Mouse (Mus musculus): ENCODE data around the gene 5530401A14Rik. TPM values are rescaled to one million over a fixed set of nuclear protein-coding genes. Genes with fewer than 3 reads are reported as not detected.

Gene 5530401A14Rik
- polyA plus RNA-seq, 1 experiment from 2014 or later: not detected

DNA sequence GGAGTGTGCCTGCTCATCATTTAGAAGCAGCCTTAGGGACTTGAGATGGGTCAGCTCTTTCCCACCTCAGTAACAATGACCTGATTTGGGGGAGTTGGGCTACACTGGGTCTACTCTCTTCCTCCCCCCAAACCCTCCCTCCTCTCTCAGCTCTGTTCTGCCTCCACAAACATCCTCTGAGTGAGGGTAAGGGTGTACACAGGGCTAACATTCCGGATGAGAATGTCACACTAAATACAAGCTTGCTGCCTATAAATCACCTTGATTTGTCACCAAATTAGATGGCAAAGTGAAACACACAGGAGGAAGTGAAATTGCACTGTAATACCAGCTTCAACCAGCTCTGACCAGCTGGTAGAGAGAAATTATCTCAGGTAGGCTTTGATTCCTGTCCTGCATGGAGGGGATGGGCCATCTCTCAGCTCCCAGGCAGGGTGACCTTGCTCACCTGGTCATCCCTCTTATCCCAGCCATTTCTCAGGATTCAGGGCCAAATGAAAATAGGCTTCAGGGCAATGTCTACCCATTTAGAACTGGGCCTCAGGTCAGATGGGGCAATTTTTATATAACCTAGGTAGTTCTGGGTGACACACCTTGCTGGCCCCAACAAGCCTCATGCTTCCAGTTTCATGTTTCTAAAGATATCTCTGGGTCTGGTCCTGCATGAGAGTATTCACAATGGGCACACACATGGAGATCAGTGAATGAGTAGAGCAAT, 12.5 kb upstream of the 5530401A14Rik start:
- no peaks in the 10 kb centered on the region for H3K4me1 ChIP-seq (replicated peaks; ENCODE audit: control insufficient read depth, insufficient read depth, low read length)
- H3K27ac ChIP-seq (ENCODE audit: low read depth, low read length): no peak overlapping the region
- H3K36me3 ChIP-seq (ENCODE audit: control insufficient read depth, insufficient read depth, low read length): no peaks in the 10 kb centered on the region
- no peak overlapping the region for H3K4me3 ChIP-seq (ENCODE audit: low read depth, low read length)
- H3K9me3 ChIP-seq (ENCODE audit: control insufficient read depth, low read length): no peaks in the 10 kb centered on the region
- H3K4me2 ChIP-seq (ENCODE audit: low read depth, low read length, severe bottlenecking): no peak overlapping the region
- H3K27me3 ChIP-seq (ENCODE audit: control insufficient read depth, insufficient read depth, low read length): no peaks in the 10 kb centered on the region
- WGBS: 80% methylated on average over 1 of the region's 1 CpGs
- DNase-seq (ENCODE audit: low spot score) (no peak), ATAC-seq (replicated peaks; ENCODE audit: low FRiP score) (no peak)
- no peak overlapping the region for H3K9ac ChIP-seq (ENCODE audit: low read length)

DNA sequence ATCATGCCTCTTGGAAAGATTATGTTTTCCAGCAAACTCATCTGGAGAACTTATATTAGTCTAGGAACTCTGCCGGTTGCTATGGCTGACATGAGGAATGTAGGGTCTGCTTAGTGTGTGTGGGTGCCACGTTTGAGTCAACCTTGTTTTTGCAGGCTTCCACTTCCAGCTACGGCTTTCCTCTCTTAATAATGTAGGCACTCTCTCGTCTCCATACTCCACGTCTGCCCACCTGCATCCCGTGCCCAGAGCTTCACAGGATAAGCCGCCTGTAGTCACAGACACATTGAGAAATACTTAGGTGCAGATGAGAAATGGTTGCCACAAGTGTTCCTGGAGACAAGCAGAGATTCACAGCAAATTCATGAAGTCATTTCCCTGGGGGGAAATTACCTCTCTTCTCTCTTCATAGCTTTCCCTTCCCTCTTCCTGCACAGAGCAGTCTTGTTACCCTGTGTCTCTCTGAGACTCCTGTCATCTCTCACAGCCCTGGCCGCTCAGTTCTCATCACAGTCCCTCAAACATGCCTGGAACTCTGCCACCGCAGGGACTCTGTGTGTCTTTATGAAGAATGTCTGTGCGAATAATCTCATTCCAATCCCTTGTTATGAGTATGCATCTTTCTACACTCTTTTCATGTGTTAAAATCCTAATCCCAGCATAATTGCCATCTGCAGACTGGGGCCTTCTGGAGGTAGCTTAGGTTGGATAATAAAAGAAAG, 5.3 kb downstream of the 5530401A14Rik start:
- Histone ChIP-seq H3K27me3 (ENCODE audit: control insufficient read depth, insufficient read depth, low read length) (no peaks in the 10 kb centered on the region), H3K36me3 (ENCODE audit: control insufficient read depth, insufficient read depth, low read length) (no peaks in the 10 kb centered on the region), H3K4me2 (ENCODE audit: low read depth, low read length, severe bottlenecking) (no peak overlapping the region), H3K4me3 (ENCODE audit: low read depth, low read length) (no peak overlapping the region), H3K9ac (ENCODE audit: low read length) (no peak overlapping the region), H3K27ac (ENCODE audit: low read depth, low read length) (no peak overlapping the region), H3K9me3 (ENCODE audit: control insufficient read depth, low read length) (no peaks in the 10 kb centered on the region), H3K4me1 (replicated peaks; ENCODE audit: control insufficient read depth, insufficient read depth, low read length) (peaks cover 5% of the 10 kb centered on the region; the same call in 1 of the 2 replicates)
- 65% methylated on average over 10 of the region's 10 CpGs for WGBS
- ATAC-seq (replicated peaks; ENCODE audit: low FRiP score): no peak
- no peak for DNase-seq (ENCODE audit: low spot score)

DNA sequence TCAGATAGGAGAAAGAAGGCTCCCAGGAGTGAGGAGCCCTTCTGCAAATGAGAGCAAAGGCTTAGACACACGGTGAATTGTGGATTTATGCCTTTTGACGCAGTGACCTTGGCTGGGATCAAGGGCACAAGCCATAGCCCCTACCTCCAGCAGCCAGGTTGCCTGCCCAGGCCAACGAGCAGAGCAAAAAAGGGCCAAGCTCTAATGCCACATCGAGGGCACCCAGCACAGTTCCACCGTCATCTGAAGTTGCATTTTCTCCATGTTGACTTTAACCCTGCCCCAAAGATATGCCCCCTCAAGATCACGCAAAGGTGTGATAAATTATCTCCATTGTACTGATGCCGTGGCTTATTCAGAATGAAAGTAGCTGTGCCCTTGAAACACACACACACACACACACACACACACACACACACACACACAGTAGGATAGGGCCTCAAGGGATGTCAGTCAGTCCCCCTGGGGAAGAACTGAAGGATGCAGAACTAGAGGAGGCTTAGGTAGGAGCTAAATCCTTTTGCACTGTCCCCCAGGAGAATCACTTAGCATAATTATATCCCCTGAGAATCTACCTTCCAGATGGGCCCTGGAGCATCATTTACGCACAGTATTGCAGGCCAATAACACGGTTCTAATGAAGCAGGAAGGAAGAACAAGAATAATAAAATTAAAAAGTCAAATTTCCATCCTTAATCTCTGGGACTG, 11.2 kb downstream of the 5530401A14Rik start:
- H3K9ac ChIP-seq (ENCODE audit: low read length): no peak overlapping the region
- H3K9me3 ChIP-seq (ENCODE audit: control insufficient read depth, low read length): no peaks in the 10 kb centered on the region
- DNase-seq (ENCODE audit: low spot score) (no peak), ATAC-seq (replicated peaks; ENCODE audit: low FRiP score) (no peak)
- H3K36me3 ChIP-seq (ENCODE audit: control insufficient read depth, insufficient read depth, low read length): no peaks in the 10 kb centered on the region
- no peak overlapping the region for H3K4me3 ChIP-seq (ENCODE audit: low read depth, low read length)
- no peaks in the 10 kb centered on the region for H3K4me1 ChIP-seq (replicated peaks; ENCODE audit: control insufficient read depth, insufficient read depth, low read length)
- H3K27ac ChIP-seq (ENCODE audit: low read depth, low read length): no peak overlapping the region
- no peak overlapping the region for H3K4me2 ChIP-seq (ENCODE audit: low read depth, low read length, severe bottlenecking)
- WGBS: 68% methylated on average over 9 of the region's 9 CpGs
- H3K27me3 ChIP-seq (ENCODE audit: control insufficient read depth, insufficient read depth, low read length): no peaks in the 10 kb centered on the region

- Histone ChIP-seq H3K9ac (ENCODE audit: low read length) (no peak overlapping the region), H3K4me2 (ENCODE audit: low read depth, low read length, severe bottlenecking) (no peak overlapping the region)
- WGBS: 88% methylated on average over 6 of the region's 6 CpGs
Observed at GRCm38 (mm10) chr11:81896511-81896910, 36.0 kb downstream of the 5530401A14Rik start.

DNA sequence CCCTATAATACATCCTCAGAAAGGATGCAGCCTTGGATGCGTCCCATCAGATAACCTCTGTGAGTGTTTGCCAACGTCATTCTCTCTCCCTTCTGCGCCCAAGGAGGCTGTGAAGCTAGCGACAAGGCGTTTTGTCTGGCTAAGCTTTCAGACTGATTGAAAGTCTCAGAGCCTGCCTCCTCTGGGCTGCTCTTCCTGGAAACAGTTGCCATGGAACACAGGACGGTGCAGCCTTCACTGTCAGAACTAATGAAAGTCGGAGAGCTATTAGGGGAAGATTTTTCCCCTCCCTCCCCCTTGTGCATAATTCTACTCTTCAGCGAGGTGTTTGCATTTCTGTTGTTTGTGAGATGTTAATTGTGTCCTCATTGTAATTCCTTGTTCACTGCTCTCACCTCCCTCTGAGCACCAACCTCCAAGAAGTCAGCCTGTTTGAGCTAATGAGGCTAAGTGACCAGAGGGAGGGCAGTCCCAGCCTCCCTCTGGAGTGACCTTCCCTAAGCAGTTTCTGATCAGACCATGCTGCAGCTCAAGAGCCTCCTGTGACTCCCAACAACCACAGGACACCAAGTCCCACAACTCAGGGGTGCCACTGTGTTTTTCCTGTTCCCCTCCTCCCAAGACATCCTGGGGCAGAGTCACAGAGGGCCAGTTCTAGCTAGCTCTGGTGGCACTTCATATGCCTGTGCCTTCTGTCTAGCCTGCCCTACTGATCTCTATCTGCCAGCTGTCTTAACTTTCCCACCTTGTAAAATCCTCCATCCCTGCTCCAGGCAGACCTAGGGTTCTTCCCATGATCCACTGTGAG, 37.3 kb downstream of the 5530401A14Rik start:
- no peaks in the 10 kb centered on the region for H3K9me3 ChIP-seq (ENCODE audit: control insufficient read depth, low read length)
- H3K36me3 ChIP-seq (ENCODE audit: control insufficient read depth, insufficient read depth, low read length): no peaks in the 10 kb centered on the region
- H3K4me3 ChIP-seq (ENCODE audit: low read depth, low read length): no peak overlapping the region
- ATAC-seq (replicated peaks; ENCODE audit: low FRiP score) (no peak), DNase-seq (ENCODE audit: low spot score) (no peak)
- no peak overlapping the region for H3K27ac ChIP-seq (ENCODE audit: low read depth, low read length)
- no peaks in the 10 kb centered on the region for H3K27me3 ChIP-seq (ENCODE audit: control insufficient read depth, insufficient read depth, low read length)
- H3K9ac ChIP-seq (ENCODE audit: low read length): peak overlapping the region; percentile 23; the same call in 1 of the 2 replicates
- H3K4me1 ChIP-seq (replicated peaks; ENCODE audit: control insufficient read depth, insufficient read depth, low read length): peaks cover 5% of the 10 kb centered on the region; the same call in 1 of the 2 replicates
- H3K4me2 ChIP-seq (ENCODE audit: low read depth, low read length, severe bottlenecking): no peak overlapping the region
- 3% methylated on average over 8 of the region's 8 CpGs for WGBS

More at GRCm38 (mm10) chr11:81896511-81896910, 36.0 kb downstream of the 5530401A14Rik start:
- DNase-seq (ENCODE audit: low spot score): no peak
- no peaks in the 10 kb centered on the region for H3K27me3 ChIP-seq (ENCODE audit: control insufficient read depth, insufficient read depth, low read length)
- no peak for ATAC-seq (replicated peaks; ENCODE audit: low FRiP score)
- H3K9me3 ChIP-seq (ENCODE audit: control insufficient read depth, low read length): no peaks in the 10 kb centered on the region
- no peak overlapping the region for H3K4me3 ChIP-seq (ENCODE audit: low read depth, low read length)
- H3K4me1 ChIP-seq (replicated peaks; ENCODE audit: control insufficient read depth, insufficient read depth, low read length): peaks cover 5% of the 10 kb centered on the region; the same call in 1 of the 2 replicates
- H3K36me3 ChIP-seq (ENCODE audit: control insufficient read depth, insufficient read depth, low read length): no peaks in the 10 kb centered on the region
- H3K27ac ChIP-seq (ENCODE audit: low read depth, low read length): no peak overlapping the region

- DNase-seq (ENCODE audit: low spot score) (no peak), ATAC-seq (replicated peaks; ENCODE audit: low FRiP score) (no peak)
- Histone ChIP-seq H3K4me3 (ENCODE audit: low read depth, low read length) (no peak overlapping the region), H3K9me3 (ENCODE audit: control insufficient read depth, low read length) (no peaks in the 10 kb centered on the region), H3K4me1 (replicated peaks; ENCODE audit: control insufficient read depth, insufficient read depth, low read length) (peaks cover 1% of the 10 kb centered on the region; the same call in 1 of the 2 replicates), H3K27me3 (ENCODE audit: control insufficient read depth, insufficient read depth, low read length) (no peaks in the 10 kb centered on the region), H3K9ac (ENCODE audit: low read length) (no peak overlapping the region), H3K36me3 (ENCODE audit: control insufficient read depth, insufficient read depth, low read length) (no peaks in the 10 kb centered on the region), H3K4me2 (ENCODE audit: low read depth, low read length, severe bottlenecking) (no peak overlapping the region), H3K27ac (ENCODE audit: low read depth, low read length) (no peak overlapping the region)
Observed at GRCm38 (mm10) chr11:81902318-81902717, 41.8 kb downstream of the 5530401A14Rik start.

GRCm38 (mm10) chr11:81908760-81909159, 48.3 kb downstream of the 5530401A14Rik start:
- Histone ChIP-seq H3K9ac (ENCODE audit: low read length) (no peak overlapping the region), H3K27me3 (ENCODE audit: control insufficient read depth, insufficient read depth, low read length) (no peaks in the 10 kb centered on the region), H3K9me3 (ENCODE audit: control insufficient read depth, low read length) (no peaks in the 10 kb centered on the region), H3K27ac (ENCODE audit: low read depth, low read length) (no peak overlapping the region), H3K36me3 (ENCODE audit: control insufficient read depth, insufficient read depth, low read length) (no peaks in the 10 kb centered on the region), H3K4me3 (ENCODE audit: low read depth, low read length) (no peak overlapping the region), H3K4me2 (ENCODE audit: low read depth, low read length, severe bottlenecking) (no peak overlapping the region), H3K4me1 (replicated peaks; ENCODE audit: control insufficient read depth, insufficient read depth, low read length) (no peaks in the 10 kb centered on the region)
- 89% methylated on average over 1 of the region's 1 CpGs for WGBS
- ATAC-seq (replicated peaks; ENCODE audit: low FRiP score) (no peak), DNase-seq (ENCODE audit: low spot score) (no peak)

DNA sequence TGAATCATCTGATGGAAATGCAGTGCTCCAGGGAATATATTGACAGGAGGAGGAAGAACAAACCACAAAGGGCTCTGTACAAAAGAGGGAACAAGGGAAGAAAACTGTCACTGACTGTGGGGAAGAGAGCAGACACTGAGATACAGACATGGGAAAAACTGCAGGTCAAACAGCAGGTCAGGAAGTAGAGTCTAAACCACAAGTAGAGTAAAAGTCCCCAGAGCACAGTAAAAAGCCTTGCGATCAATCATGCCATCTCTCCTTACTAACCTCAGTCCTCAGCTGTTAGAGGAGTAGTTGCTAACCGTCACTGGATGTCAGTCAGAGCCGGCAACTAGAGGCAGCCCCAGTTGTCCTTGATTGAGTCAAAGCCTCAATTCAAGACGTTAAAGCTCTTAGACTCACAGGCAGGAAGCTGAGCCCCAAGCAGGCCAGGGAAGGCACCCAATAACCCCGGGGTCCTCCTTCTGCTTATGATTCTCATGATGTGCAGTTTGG, 49.0 kb downstream of the 5530401A14Rik start:
- no peak overlapping the region for H3K27ac ChIP-seq (ENCODE audit: low read depth, low read length)
- no peaks in the 10 kb centered on the region for H3K4me1 ChIP-seq (replicated peaks; ENCODE audit: control insufficient read depth, insufficient read depth, low read length)
- no peak overlapping the region for H3K4me3 ChIP-seq (ENCODE audit: low read depth, low read length)
- H3K4me2 ChIP-seq (ENCODE audit: low read depth, low read length, severe bottlenecking): no peak overlapping the region
- H3K36me3 ChIP-seq (ENCODE audit: control insufficient read depth, insufficient read depth, low read length): no peaks in the 10 kb centered on the region
- H3K27me3 ChIP-seq (ENCODE audit: control insufficient read depth, insufficient read depth, low read length): no peaks in the 10 kb centered on the region
- H3K9ac ChIP-seq (ENCODE audit: low read length): no peak overlapping the region
- ATAC-seq (replicated peaks; ENCODE audit: low FRiP score) (no peak), DNase-seq (ENCODE audit: low spot score) (no peak)
- H3K9me3 ChIP-seq (ENCODE audit: control insufficient read depth, low read length): no peaks in the 10 kb centered on the region
- WGBS: 85% methylated on average over 5 of the region's 5 CpGs
